Mouse (Mus musculus): ENCODE results near the gene Olfr1294. TPM values are rescaled to one million over a fixed set of nuclear protein-coding genes. Genes with fewer than 3 reads are reported as not detected.

Gene Olfr1294
- polyA plus RNA-seq (2012; ENCODE audit: insufficient read depth, low replicate concordance), result not detected in 2 replicates

- H3K4me1 ChIP-seq, result no peaks in the 10 kb centered on the region
- no peak for TF ChIP-seq GATA1 (IDR thresholded peaks at IDR 0.05; ENCODE audit: borderline replicate concordance, low read length)
- TF ChIP-seq FLI1 (IDR thresholded peaks at IDR 0.05; ENCODE audit: low read length), result no peak
- H3K9me3 ChIP-seq, result 0 out of 2 replicates have a peak, but pooled peaks cover 7% of the 10 kb centered on the region
- no peaks in the 10 kb centered on the region for H3K36me3 ChIP-seq (replicated peaks; ENCODE audit: low read length)
- H3K4me3 ChIP-seq (replicated peaks), result no peak within 1 kb of the TSS
- H3K27me3 ChIP-seq (replicated peaks), result no peaks in the 10 kb centered on the region
Observed at GRCm38 (mm10) chr2:111540191-111540590, at the start of gene Olfr1294. TSS of gene Olfr1294 (minus strand) at chr2:111540291.

GRCm38 (mm10) chr2:111569581-111569980 is 29.5 kb upstream of the Olfr1294 start, which contains the start of gene Olfr1295:
TSS of gene Olfr1295 (minus strand) at chr2:111569681.
- TF ChIP-seq GATA1 (IDR thresholded peaks at IDR 0.05; ENCODE audit: borderline replicate concordance, low read length) (no peak), FLI1 (IDR thresholded peaks at IDR 0.05; ENCODE audit: low read length) (no peak)
- Histone ChIP-seq H3K27me3 (replicated peaks) (no peaks in the 10 kb centered on the region), H3K4me1 (no peaks in the 10 kb centered on the region), H3K4me3 (replicated peaks) (no peak within 1 kb of the TSS), H3K36me3 (replicated peaks; ENCODE audit: low read length) (no peaks in the 10 kb centered on the region), H3K9me3 (peaks cover 2% of the 10 kb centered on the region; the same call in 1 of the 2 replicates)

- H3K4me1 ChIP-seq, result no peaks in the 10 kb centered on the region
- TF ChIP-seq GATA1 (IDR thresholded peaks at IDR 0.05; ENCODE audit: borderline replicate concordance, low read length), result no peak
- no peak for TF ChIP-seq FLI1 (IDR thresholded peaks at IDR 0.05; ENCODE audit: low read length)
- H3K4me3 ChIP-seq (replicated peaks), result no peak within 1 kb of the TSS
- H3K36me3 ChIP-seq (replicated peaks; ENCODE audit: low read length), result no peaks in the 10 kb centered on the region
- peaks cover 17% of the 10 kb centered on the region for H3K9me3 ChIP-seq
- no peaks in the 10 kb centered on the region for H3K27me3 ChIP-seq (replicated peaks)
Observed at GRCm38 (mm10) chr2:111524903-111525302, 15.2 kb downstream of the Olfr1294 start, which contains the start of gene Olfr1293-ps. TSS of gene Olfr1293-ps (plus strand) at chr2:111525203.

GRCm38 (mm10) chr2:111517451-111517850 is 22.6 kb downstream of the Olfr1294 start:
- H3K27me3 ChIP-seq (replicated peaks), result no peaks in the 10 kb centered on the region

GRCm38 (mm10) chr2:111496880-111497279 is 43.2 kb downstream of the Olfr1294 start, which contains the start of gene Olfr1291-ps1:
TSS of gene Olfr1291-ps1 (plus strand) at chr2:111497180.
- TF ChIP-seq GATA1 (IDR thresholded peaks at IDR 0.05; ENCODE audit: borderline replicate concordance, low read length) (no peak), FLI1 (IDR thresholded peaks at IDR 0.05; ENCODE audit: low read length) (no peak)
- no peaks in the 10 kb centered on the region for H3K4me1 ChIP-seq
- no peak within 1 kb of the TSS for H3K4me3 ChIP-seq (replicated peaks)
- H3K27me3 ChIP-seq (replicated peaks), result no peaks in the 10 kb centered on the region
- 0 out of 2 replicates have a peak, but pooled peaks cover 4% of the 10 kb centered on the region for H3K9me3 ChIP-seq
- no peaks in the 10 kb centered on the region for H3K36me3 ChIP-seq (replicated peaks; ENCODE audit: low read length)

More at GRCm38 (mm10) chr2:111517451-111517850, 22.6 kb downstream of the Olfr1294 start:
- Histone ChIP-seq H3K9me3 (peaks cover 20% of the 10 kb centered on the region), H3K4me1 (no peaks in the 10 kb centered on the region), H3K36me3 (replicated peaks; ENCODE audit: low read length) (no peaks in the 10 kb centered on the region), H3K4me3 (replicated peaks) (no peak overlapping the region)
- TF ChIP-seq FLI1 (IDR thresholded peaks at IDR 0.05; ENCODE audit: low read length), result no peak
- TF ChIP-seq GATA1 (IDR thresholded peaks at IDR 0.05; ENCODE audit: borderline replicate concordance, low read length), result no peak

GRCm38 (mm10) chr2:111493729-111494128 is 46.4 kb downstream of the Olfr1294 start, which contains the start of gene Olfr1290:
TSS of gene Olfr1290 (minus strand) at chr2:111493829.
- Histone ChIP-seq H3K36me3 (replicated peaks; ENCODE audit: low read length) (no peaks in the 10 kb centered on the region), H3K27me3 (replicated peaks) (no peaks in the 10 kb centered on the region), H3K4me1 (no peaks in the 10 kb centered on the region), H3K9me3 (0 out of 2 replicates have a peak, but pooled peaks cover 4% of the 10 kb centered on the region), H3K4me3 (replicated peaks) (no peak within 1 kb of the TSS)
- no peak for TF ChIP-seq GATA1 (IDR thresholded peaks at IDR 0.05; ENCODE audit: borderline replicate concordance, low read length)
- no peak for TF ChIP-seq FLI1 (IDR thresholded peaks at IDR 0.05; ENCODE audit: low read length)

Other genes starting within 250 kb of the Olfr1294 start
- not detected in 2 replicates for gene Olfr1279, start 239.7 kb downstream of the Olfr1294 start, polyA plus RNA-seq (2012; ENCODE audit: insufficient read depth, low replicate concordance)
- not detected in 2 replicates for gene Olfr1280, start 226.3 kb downstream of the Olfr1294 start, polyA plus RNA-seq (2012; ENCODE audit: insufficient read depth, low replicate concordance)
- gene Olfr1281, start 213.8 kb downstream of the Olfr1294 start, polyA plus RNA-seq (2012; ENCODE audit: insufficient read depth, low replicate concordance), result not detected in 2 replicates
- gene Olfr1282, start 204.2 kb downstream of the Olfr1294 start, polyA plus RNA-seq (2012; ENCODE audit: insufficient read depth, low replicate concordance), result not detected in 2 replicates
- not detected in 2 replicates for gene Olfr1283, start 173.5 kb downstream of the Olfr1294 start, polyA plus RNA-seq (2012; ENCODE audit: insufficient read depth, low replicate concordance)
- not detected in 2 replicates for gene Olfr1284, start 164.8 kb downstream of the Olfr1294 start, polyA plus RNA-seq (2012; ENCODE audit: insufficient read depth, low replicate concordance)
- not detected in 2 replicates for gene Olfr1286, start 117.2 kb downstream of the Olfr1294 start, polyA plus RNA-seq (2012; ENCODE audit: insufficient read depth, low replicate concordance)
- not detected in 2 replicates for gene Olfr1287, start 91.1 kb downstream of the Olfr1294 start, polyA plus RNA-seq (2012; ENCODE audit: insufficient read depth, low replicate concordance)
- gene Olfr1288, start 66.2 kb downstream of the Olfr1294 start, polyA plus RNA-seq (2012; ENCODE audit: insufficient read depth, low replicate concordance), result not detected in 2 replicates
- gene Olfr1289, start 59.5 kb downstream of the Olfr1294 start, polyA plus RNA-seq (2012; ENCODE audit: insufficient read depth, low replicate concordance), result not detected in 2 replicates
- not detected in 2 replicates for gene Olfr1290, start 46.5 kb downstream of the Olfr1294 start, polyA plus RNA-seq (2012; ENCODE audit: insufficient read depth, low replicate concordance)
- not detected in 2 replicates for gene Olfr1291-ps1, start 43.1 kb downstream of the Olfr1294 start, polyA plus RNA-seq (2012; ENCODE audit: insufficient read depth, low replicate concordance)
- gene Olfr1293-ps, start 15.1 kb downstream of the Olfr1294 start, polyA plus RNA-seq (2012; ENCODE audit: insufficient read depth, low replicate concordance), result not detected in 2 replicates
- not detected in 2 replicates for gene Olfr1295, start 29.4 kb upstream of the Olfr1294 start, polyA plus RNA-seq (2012; ENCODE audit: insufficient read depth, low replicate concordance)
- gene Olfr1297, start 86.2 kb upstream of the Olfr1294 start, polyA plus RNA-seq (2012; ENCODE audit: insufficient read depth, low replicate concordance), result not detected in 2 replicates
- gene Olfr1298, start 108.9 kb upstream of the Olfr1294 start, polyA plus RNA-seq (2012; ENCODE audit: insufficient read depth, low replicate concordance), result not detected in 2 replicates
- gene Olfr1299, start 121.1 kb upstream of the Olfr1294 start, polyA plus RNA-seq (2012; ENCODE audit: insufficient read depth, low replicate concordance), result not detected in 2 replicates
- gene Olfr1301, start 210.7 kb upstream of the Olfr1294 start, polyA plus RNA-seq (2012; ENCODE audit: insufficient read depth, low replicate concordance), result not detected in 2 replicates
- gene Olfr1302, start 237.1 kb upstream of the Olfr1294 start, polyA plus RNA-seq (2012; ENCODE audit: insufficient read depth, low replicate concordance), result not detected in 2 replicates

Data from megakaryocyte, embryonic 14.5 days (primary cell).